Mouse (Mus musculus) megakaryocyte, embryonic 14.5 days (primary cell): Measurements from ENCODE around the gene Plin2.

Experiments used
- FLI1 ChIP-seq: IDR thresholded peaks from 2 replicates; pipeline ENCODE4 v1.6.1; 2012; ENCODE audit warnings: low read length, inconsistent platforms, mixed read lengths
- GATA1 ChIP-seq: IDR thresholded peaks from 3 replicates; pipeline ENCODE4 v1.6.1; 2012; ENCODE audit warnings: mixed read lengths, low read length, inconsistent platforms, borderline replicate concordance

DNA sequence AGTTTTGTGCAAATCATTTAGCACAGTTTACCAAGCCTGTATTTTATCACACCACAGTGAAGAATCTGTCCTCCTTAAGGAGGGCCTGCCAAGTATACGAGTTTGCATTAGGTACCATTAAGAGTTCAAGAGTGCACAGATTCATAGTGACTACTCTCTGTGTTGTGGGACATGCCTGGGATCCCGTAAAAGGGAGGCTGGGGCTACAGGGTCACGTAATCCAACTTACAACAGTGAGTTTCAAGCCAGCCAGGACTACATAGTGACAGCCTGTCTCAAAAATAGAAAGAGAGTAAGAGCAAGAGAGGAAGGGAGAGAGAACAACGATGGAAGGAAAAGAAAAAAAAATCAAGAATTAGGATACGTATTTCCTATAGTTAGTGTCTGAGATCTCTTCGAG is 14.9 kb upstream of the Plin2 start:
- no peak for TF ChIP-seq GATA1
- no peak for TF ChIP-seq FLI1
